Mouse (Mus musculus) forebrain, embryonic 14.5 days (tissue): Measurements from ENCODE around the gene Crocc2. TPM values are rescaled to one million over a fixed set of nuclear protein-coding genes. Genes with fewer than 3 reads are reported as not detected.

Source experiments
- ATAC-seq: fragments of 200-750 bp; cut with Nextera tagmentation; 2 replicates; pipeline ENCODE4 v1.8.0; 2017; ENCODE audit warnings: mild to moderate bottlenecking, moderate library complexity
- DNase-seq: peaks from one replicate; pipeline ENCODE4 v3.0.0-alpha.2; 2015; ENCODE audit warnings: low spot score
- H3K27ac ChIP-seq: fragments of 300-500 bp; sonication (generic); 2 replicates; pipeline ENCODE4 v1.5.1; 2014; ENCODE audit warnings: low read depth, mild to moderate bottlenecking, control low read depth, low read length, moderate library complexity
- H3K27me3 ChIP-seq: fragments of 300-500 bp; sonication (generic); replicated peaks from 2 replicates; pipeline ENCODE4 v1.6.1; 2014; ENCODE audit warnings: low read length, control low read depth, mixed read lengths; ENCODE audit not compliant: control insufficient read depth, insufficient read depth
- H3K36me3 ChIP-seq: fragments of 300-500 bp; sonication (generic); 2 replicates; pipeline ENCODE4 v1.6.1; 2014; ENCODE audit warnings: low read length, control low read depth; ENCODE audit not compliant: control insufficient read depth, insufficient read depth
- H3K4me1 ChIP-seq: fragments of 300-500 bp; sonication (generic); 2 replicates; pipeline ENCODE4 v1.6.1; 2014; ENCODE audit warnings: antibody characterized with exemption, low read length, control low read depth; ENCODE audit not compliant: control insufficient read depth, insufficient read depth
- H3K4me2 ChIP-seq: fragments of 300-500 bp; sonication (generic); 2 replicates; pipeline ENCODE4 v1.6.1; 2014; ENCODE audit warnings: mild to moderate bottlenecking, control low read depth, low read length
- H3K4me3 ChIP-seq: fragments of 300-500 bp; sonication (generic); 2 replicates; pipeline ENCODE4 v1.5.1; 2014; ENCODE audit warnings: low read depth, low read length, control low read depth
- H3K9ac ChIP-seq: fragments of 300-500 bp; sonication (generic); 2 replicates; pipeline ENCODE4 v1.6.1; 2014; ENCODE audit warnings: mild to moderate bottlenecking, low read length, control low read depth, moderate library complexity
- H3K9me3 ChIP-seq: fragments of 300-500 bp; sonication (generic); replicated peaks from 2 replicates; pipeline ENCODE4 v1.6.1; 2016; ENCODE audit warnings: low read length, control low read depth, mixed read lengths; ENCODE audit not compliant: control insufficient read depth
- WGBS: fragments of 180-500 bp; shearing (Covaris S2); extraction: QIAGEN DNeasy Blood & Tissue Kit; methylation state at CpG from one replicate; pipeline ENCODE4 v1.1.7; 2014; 5-methylcytosine and 5-hydroxymethylcytosine counted together
- polyA plus RNA-seq: library from polyadenylated mRNA; unstranded; fragments of >200 nt; fragmentation: Nextera tagmentation; extraction: Ambion mirVana; gene quantifications from 2 replicates; pipeline ENCODE4 v1.2.1, GENCODE M21; 2014

Crocc2 gene
- polyA plus RNA-seq, 1 experiment from 2014 or later = 0.19 TPM

GRCm38 (mm10) chr1:93135036-93135526 is 33.4 kb upstream of the Crocc2 start, which contains the start of gene Agxt:
TSS of gene Agxt (plus strand) at chr1:93135240.
- Histone ChIP-seq H3K4me3 (no peak within 1 kb of the TSS), H3K9me3 (no peaks in the 10 kb centered on the region), H3K27ac (no peak within 1 kb of the TSS), H3K9ac (no peak within 1 kb of the TSS), H3K4me2 (no peak within 1 kb of the TSS), H3K27me3 (no peaks in the 10 kb centered on the region), H3K36me3 (no peaks in the 10 kb centered on the region), H3K4me1 (no peaks in the 10 kb centered on the region)
- 91% methylated on average over 12 of the region's 12 CpGs for WGBS
- ATAC-seq = no peak
- DNase-seq = no peak

GRCm38 (mm10) chr1:93138534-93138933 is 30.0 kb upstream of the Crocc2 start:
- Histone ChIP-seq H3K4me1 (no peaks in the 10 kb centered on the region), H3K27me3 (no peaks in the 10 kb centered on the region), H3K27ac (no peak overlapping the region), H3K36me3 (no peaks in the 10 kb centered on the region), H3K9me3 (no peaks in the 10 kb centered on the region), H3K9ac (no peak overlapping the region), H3K4me3 (no peak overlapping the region), H3K4me2 (no peak overlapping the region)
- no peak for ATAC-seq
- DNase-seq = peak; percentile 17
- WGBS = 72% methylated on average over 6 of the region's 6 CpGs

GRCm38 (mm10) chr1:93139713-93140112 is 28.8 kb upstream of the Crocc2 start:
- Histone ChIP-seq H3K4me2 (no peak overlapping the region), H3K9me3 (no peaks in the 10 kb centered on the region), H3K9ac (no peak overlapping the region), H3K27me3 (no peaks in the 10 kb centered on the region), H3K4me3 (no peak overlapping the region), H3K36me3 (no peaks in the 10 kb centered on the region), H3K27ac (no peak overlapping the region), H3K4me1 (no peaks in the 10 kb centered on the region)
- ATAC-seq (no peak), DNase-seq (no peak)
- 90% methylated on average over 7 of the region's 7 CpGs for WGBS

- 90% methylated on average over 1 of the region's 1 CpGs for WGBS
- Histone ChIP-seq H3K4me3 (no peak overlapping the region), H3K9ac (no peak overlapping the region), H3K4me2 (no peak overlapping the region), H3K36me3 (no peaks in the 10 kb centered on the region), H3K4me1 (no peaks in the 10 kb centered on the region), H3K27me3 (no peaks in the 10 kb centered on the region), H3K9me3 (no peaks in the 10 kb centered on the region), H3K27ac (no peak overlapping the region)
- ATAC-seq (no peak), DNase-seq (no peak)
Observed at GRCm38 (mm10) chr1:93142871-93143270, 25.7 kb upstream of the Crocc2 start.

GRCm38 (mm10) chr1:93144176-93144575 is 24.3 kb upstream of the Crocc2 start:
- ATAC-seq (no peak), DNase-seq (no peak)
- Histone ChIP-seq H3K27me3 (no peaks in the 10 kb centered on the region), H3K27ac (no peak overlapping the region), H3K9ac (no peak overlapping the region), H3K9me3 (no peaks in the 10 kb centered on the region), H3K4me2 (no peak overlapping the region), H3K4me1 (no peaks in the 10 kb centered on the region), H3K4me3 (no peak overlapping the region), H3K36me3 (no peaks in the 10 kb centered on the region)
- WGBS = 81% methylated on average over 9 of the region's 9 CpGs

GRCm38 (mm10) chr1:93150907-93151661 is 17.4 kb upstream of the Crocc2 start:
- DNase-seq (no peak), ATAC-seq (no peak)
- Histone ChIP-seq H3K4me1 (no peaks in the 10 kb centered on the region), H3K4me2 (no peak overlapping the region), H3K4me3 (no peak overlapping the region), H3K27ac (no peak overlapping the region), H3K9ac (no peak overlapping the region), H3K9me3 (no peaks in the 10 kb centered on the region), H3K36me3 (no peaks in the 10 kb centered on the region), H3K27me3 (no peaks in the 10 kb centered on the region)
- WGBS = 73% methylated on average over 2 of the region's 2 CpGs

GRCm38 (mm10) chr1:93157566-93157965 is 11.0 kb upstream of the Crocc2 start:
- no peaks in the 10 kb centered on the region for H3K36me3 ChIP-seq
- DNase-seq (no peak), ATAC-seq (no peak)
- no peak overlapping the region for H3K9ac ChIP-seq
- H3K4me2 ChIP-seq = no peak overlapping the region
- no peaks in the 10 kb centered on the region for H3K27me3 ChIP-seq
- H3K27ac ChIP-seq = no peak overlapping the region
- WGBS = 83% methylated on average over 4 of the region's 4 CpGs
- H3K9me3 ChIP-seq = no peaks in the 10 kb centered on the region
- H3K4me1 ChIP-seq = no peaks in the 10 kb centered on the region
- H3K4me3 ChIP-seq = no peak overlapping the region

GRCm38 (mm10) chr1:93158916-93159315 is 9.6 kb upstream of the Crocc2 start:
- no peak for DNase-seq
- H3K4me1 ChIP-seq = no peaks in the 10 kb centered on the region
- H3K27me3 ChIP-seq = no peaks in the 10 kb centered on the region
- H3K4me3 ChIP-seq = no peak overlapping the region
- H3K9me3 ChIP-seq = no peaks in the 10 kb centered on the region
- no peak for ATAC-seq
- no peaks in the 10 kb centered on the region for H3K36me3 ChIP-seq
- no peak overlapping the region for H3K4me2 ChIP-seq
- WGBS = 86% methylated on average over 8 of the region's 8 CpGs
- no peak overlapping the region for H3K27ac ChIP-seq
- no peak overlapping the region for H3K9ac ChIP-seq
